Mouse (Mus musculus): ENCODE results near the gene Ahcyl1. TPM values are rescaled to one million over a fixed set of nuclear protein-coding genes. Genes with fewer than 3 reads are reported as not detected.
A peak's percentile ranks its signal among the peaks of the same experiment; 100 is the strongest.

The Ahcyl1 gene
- polyA plus RNA-seq, 1 experiment = 386 TPM

DNA sequence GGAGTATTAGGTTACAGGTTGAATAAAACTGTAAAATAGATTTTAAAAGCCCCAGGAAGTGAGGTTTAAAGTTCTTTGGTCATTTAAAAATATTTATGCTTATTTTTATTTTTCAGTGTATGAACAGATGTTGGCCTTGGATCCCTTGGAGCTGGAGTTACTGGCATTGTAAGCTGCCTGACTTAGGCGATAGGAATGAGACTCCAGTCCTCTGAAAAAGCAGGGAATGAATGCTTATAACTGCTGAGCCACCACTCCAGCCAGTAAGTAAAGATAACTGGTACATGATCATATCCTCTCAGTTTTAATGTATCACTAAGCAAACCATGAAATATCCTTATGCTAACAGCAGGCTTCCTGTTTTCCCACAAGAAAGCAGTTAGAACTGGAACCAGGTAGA, 8.1 kb downstream of the Ahcyl1 start:
- TF ChIP-seq CTCF (IDR thresholded peaks at IDR 0.05; ENCODE audit: borderline replicate concordance, insufficient read depth, low read depth, low read length) (no peak), POLR2A (IDR thresholded peaks at IDR 0.05; ENCODE audit: borderline replicate concordance, insufficient read depth, low read length) (no peak)
- Histone ChIP-seq H3K4me3 (replicated peaks; ENCODE audit: insufficient read depth, low read depth, low read length) (no peak overlapping the region), H3K27ac (ENCODE audit: insufficient read depth, low read length) (no peak overlapping the region), H3K4me1 (ENCODE audit: control insufficient read depth, insufficient read depth, low read length) (peaks cover 21% of the 10 kb centered on the region; the same call in 1 of the 2 replicates), H3K27me3 (ENCODE audit: control insufficient read depth, insufficient read depth, low read length) (no peaks in the 10 kb centered on the region)
- WGBS = 14% methylated on average over 1 of the region's 1 CpGs
- no peak for DNase-seq

DNA sequence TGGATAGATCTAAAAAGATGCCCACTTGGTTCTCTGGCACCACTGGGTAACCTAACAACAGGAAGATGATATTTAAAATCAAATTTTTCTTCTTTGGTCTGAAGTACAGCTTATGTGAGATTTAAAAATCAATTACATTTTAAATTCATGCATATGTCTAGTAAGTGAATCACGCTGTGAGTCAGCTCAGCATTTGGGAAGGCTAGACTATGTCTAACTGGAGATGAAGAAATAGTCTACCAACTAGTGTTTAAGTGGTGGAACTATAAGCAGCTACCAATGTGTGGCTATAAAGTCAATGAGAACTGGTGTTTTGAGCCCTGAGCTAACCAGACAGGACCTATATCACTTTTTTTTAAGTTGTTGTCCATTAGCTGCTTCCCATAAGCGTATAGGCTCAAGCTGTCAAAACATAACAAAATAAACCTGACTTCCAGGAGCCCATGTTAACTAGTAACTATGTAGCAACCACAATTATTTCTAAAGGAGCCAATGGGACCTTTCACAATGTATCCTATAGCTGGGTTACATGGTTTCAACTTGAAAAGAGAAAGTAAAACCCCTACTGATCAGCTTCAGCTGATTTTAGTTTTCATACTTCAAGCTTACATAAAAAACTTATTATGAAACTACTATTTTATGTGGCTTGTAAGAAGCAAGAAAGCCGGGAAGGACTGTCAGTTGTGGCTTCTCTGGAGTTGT, 9.9 kb downstream of the Ahcyl1 start:
- WGBS = 87% methylated on average over 3 of the region's 3 CpGs
- Histone ChIP-seq H3K27ac (ENCODE audit: insufficient read depth, low read length) (no peak overlapping the region), H3K27me3 (ENCODE audit: control insufficient read depth, insufficient read depth, low read length) (no peaks in the 10 kb centered on the region), H3K4me3 (replicated peaks; ENCODE audit: insufficient read depth, low read depth, low read length) (no peak overlapping the region), H3K4me1 (ENCODE audit: control insufficient read depth, insufficient read depth, low read length) (peaks cover 21% of the 10 kb centered on the region; the same call in 1 of the 2 replicates)
- TF ChIP-seq CTCF (IDR thresholded peaks at IDR 0.05; ENCODE audit: borderline replicate concordance, insufficient read depth, low read depth, low read length) = no peak
- TF ChIP-seq POLR2A (IDR thresholded peaks at IDR 0.05; ENCODE audit: borderline replicate concordance, insufficient read depth, low read length) = no peak
- DNase-seq = no peak

DNA sequence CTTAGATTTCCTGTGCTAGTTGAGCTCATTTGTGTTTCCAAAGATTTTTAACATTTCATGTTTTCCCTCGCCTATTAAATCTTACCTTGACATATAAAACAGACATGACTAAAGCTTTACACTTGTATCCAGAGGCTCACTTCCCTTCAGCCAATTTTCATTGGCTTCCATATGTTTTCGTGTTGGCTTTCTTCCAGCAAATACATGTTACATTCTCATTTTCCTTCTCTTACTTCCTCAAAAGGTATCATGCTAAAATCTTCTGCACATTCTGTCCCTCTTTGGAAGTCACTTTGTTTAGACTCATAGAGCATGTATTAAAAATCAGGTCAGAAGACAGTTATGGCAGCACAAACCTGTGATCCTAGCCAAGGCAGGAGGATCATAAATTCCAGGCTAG, 10.7 kb downstream of the Ahcyl1 start:
- peak in 1 of 2 experiments; percentile 21 for DNase-seq
- H3K27me3 ChIP-seq (ENCODE audit: control insufficient read depth, insufficient read depth, low read length) = no peaks in the 10 kb centered on the region
- H3K4me3 ChIP-seq (replicated peaks; ENCODE audit: insufficient read depth, low read depth, low read length) = no peak overlapping the region
- peaks cover 17% of the 10 kb centered on the region; the same call in 1 of the 2 replicates for H3K4me1 ChIP-seq (ENCODE audit: control insufficient read depth, insufficient read depth, low read length)
- TF ChIP-seq POLR2A (IDR thresholded peaks at IDR 0.05; ENCODE audit: borderline replicate concordance, insufficient read depth, low read length) = no peak
- TF ChIP-seq CTCF (IDR thresholded peaks at IDR 0.05; ENCODE audit: borderline replicate concordance, insufficient read depth, low read depth, low read length) = no peak
- no peak overlapping the region; the same call in 1 of the 2 replicates for H3K27ac ChIP-seq (ENCODE audit: insufficient read depth, low read length)
- 61% methylated on average over 2 of the region's 2 CpGs for WGBS

DNA sequence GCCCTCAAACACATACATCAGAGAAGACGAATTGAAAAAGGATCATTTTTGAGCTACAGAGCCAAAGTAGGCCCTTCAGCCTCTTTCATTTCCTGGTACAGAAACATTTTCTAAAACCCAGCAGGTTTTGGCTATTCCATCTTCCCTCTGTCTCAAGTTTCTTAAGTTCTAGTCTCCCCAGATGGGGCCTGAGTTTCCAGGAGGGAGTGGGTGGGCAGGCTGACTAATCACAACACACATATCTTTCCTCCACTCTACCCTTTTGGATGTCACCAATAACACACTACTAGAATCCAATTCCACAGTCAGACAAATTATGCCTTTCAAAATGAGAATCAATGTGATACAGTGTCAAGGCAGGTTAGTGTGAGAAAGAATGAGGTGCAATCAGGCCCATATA, 12.8 kb downstream of the Ahcyl1 start:
- H3K27me3 ChIP-seq (ENCODE audit: control insufficient read depth, insufficient read depth, low read length) = no peaks in the 10 kb centered on the region
- DNase-seq = no peak
- H3K4me1 ChIP-seq (ENCODE audit: control insufficient read depth, insufficient read depth, low read length) = peaks cover 14% of the 10 kb centered on the region; the same call in 1 of the 2 replicates
- no peak overlapping the region for H3K27ac ChIP-seq (ENCODE audit: insufficient read depth, low read length)
- WGBS = 86% methylated on average over 1 of the region's 1 CpGs
- no peak overlapping the region for H3K4me3 ChIP-seq (replicated peaks; ENCODE audit: insufficient read depth, low read depth, low read length)
- no peak for TF ChIP-seq POLR2A (IDR thresholded peaks at IDR 0.05; ENCODE audit: borderline replicate concordance, insufficient read depth, low read length)
- TF ChIP-seq CTCF (IDR thresholded peaks at IDR 0.05; ENCODE audit: borderline replicate concordance, insufficient read depth, low read depth, low read length) = no peak

DNA sequence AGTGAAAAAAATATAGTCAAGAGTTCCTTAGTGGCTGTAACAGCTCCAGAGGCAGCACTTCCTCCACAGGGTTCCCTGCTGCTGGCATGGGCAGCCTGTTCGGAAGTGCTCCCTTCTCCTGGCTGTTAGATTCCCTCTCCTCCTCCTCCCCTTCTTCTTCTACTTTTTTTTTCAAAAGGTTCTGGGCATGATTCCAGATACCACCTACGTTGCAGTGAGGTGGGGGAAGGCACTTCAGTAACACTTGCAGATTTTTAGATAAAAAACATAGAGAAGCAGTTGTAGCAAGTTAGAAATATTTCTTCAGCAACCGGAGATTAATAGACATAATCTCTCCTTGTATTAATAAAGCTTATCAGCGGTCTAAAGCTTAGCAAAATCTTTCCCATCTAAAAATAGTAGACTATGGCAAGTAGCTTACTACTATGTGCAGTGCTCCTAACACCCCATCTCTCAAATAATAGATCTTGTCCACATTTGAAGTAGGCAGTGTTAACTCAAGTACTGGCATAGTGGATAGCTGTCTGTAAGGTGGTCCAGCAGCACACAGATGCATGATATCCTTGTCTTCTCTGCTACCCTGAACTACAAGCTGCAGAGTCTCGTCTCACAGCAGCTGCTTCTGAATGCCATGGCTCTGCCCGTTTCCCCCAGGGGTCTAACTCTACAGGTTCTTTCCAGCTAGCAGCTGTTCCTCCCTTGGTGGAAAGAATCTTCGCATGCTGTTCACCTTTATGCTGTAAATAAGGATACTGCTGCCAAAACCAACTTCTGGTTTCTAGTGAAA, 15.4 kb downstream of the Ahcyl1 start:
- Histone ChIP-seq H3K4me1 (ENCODE audit: control insufficient read depth, insufficient read depth, low read length) (peaks cover 14% of the 10 kb centered on the region; the same call in 1 of the 2 replicates), H3K4me3 (replicated peaks; ENCODE audit: insufficient read depth, low read depth, low read length) (no peak overlapping the region), H3K27ac (ENCODE audit: insufficient read depth, low read length) (peak overlapping the region; percentile 26; the same call in 1 of the 2 replicates), H3K27me3 (ENCODE audit: control insufficient read depth, insufficient read depth, low read length) (no peaks in the 10 kb centered on the region)
- peak; percentile 34 to 66 for DNase-seq
- no peak for TF ChIP-seq CTCF (IDR thresholded peaks at IDR 0.05; ENCODE audit: borderline replicate concordance, insufficient read depth, low read depth, low read length)
- 13% methylated on average over 7 of the region's 7 CpGs for WGBS

GRCm38 (mm10) chr3:107671509-107671908, 24.9 kb downstream of the Ahcyl1 start:
- Histone ChIP-seq H3K27ac (ENCODE audit: insufficient read depth, low read length) (no peak overlapping the region), H3K4me3 (replicated peaks; ENCODE audit: insufficient read depth, low read depth, low read length) (no peak overlapping the region), H3K4me1 (ENCODE audit: control insufficient read depth, insufficient read depth, low read length) (no peaks in the 10 kb centered on the region), H3K27me3 (ENCODE audit: control insufficient read depth, insufficient read depth, low read length) (no peaks in the 10 kb centered on the region)
- WGBS = 94% methylated on average over 2 of the region's 2 CpGs
- no peak for DNase-seq
- TF ChIP-seq CTCF (IDR thresholded peaks at IDR 0.05; ENCODE audit: borderline replicate concordance, insufficient read depth, low read depth, low read length) (no peak), POLR2A (IDR thresholded peaks at IDR 0.05; ENCODE audit: borderline replicate concordance, insufficient read depth, low read length) (no peak)

GRCm38 (mm10) chr3:107670500-107670899, 25.9 kb downstream of the Ahcyl1 start:
- Histone ChIP-seq H3K4me1 (ENCODE audit: control insufficient read depth, insufficient read depth, low read length) (no peaks in the 10 kb centered on the region), H3K4me3 (replicated peaks; ENCODE audit: insufficient read depth, low read depth, low read length) (no peak overlapping the region), H3K27me3 (ENCODE audit: control insufficient read depth, insufficient read depth, low read length) (no peaks in the 10 kb centered on the region), H3K27ac (ENCODE audit: insufficient read depth, low read length) (no peak overlapping the region)
- DNase-seq = no peak
- 91% methylated on average over 4 of the region's 4 CpGs for WGBS
- TF ChIP-seq CTCF (IDR thresholded peaks at IDR 0.05; ENCODE audit: borderline replicate concordance, insufficient read depth, low read depth, low read length) (no peak), POLR2A (IDR thresholded peaks at IDR 0.05; ENCODE audit: borderline replicate concordance, insufficient read depth, low read length) (no peak)

DNA sequence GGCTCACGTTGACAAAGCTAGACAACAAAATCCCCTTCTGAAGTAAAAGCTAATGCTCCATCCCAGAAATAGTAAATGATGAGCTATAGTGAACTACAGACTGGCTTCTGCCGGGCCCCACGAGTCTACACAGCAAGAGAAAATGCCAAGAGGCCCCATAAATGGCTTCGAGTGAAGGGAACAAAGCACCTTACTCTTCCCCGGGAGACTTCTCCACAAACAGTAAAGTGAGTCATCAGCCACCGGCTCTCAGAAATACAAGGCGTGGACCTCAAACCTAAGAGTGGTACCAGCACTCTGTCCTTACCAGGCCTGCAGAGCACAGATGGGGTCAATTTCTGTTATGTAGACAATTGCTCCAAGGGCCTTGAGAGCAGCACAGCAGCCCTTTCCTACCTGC, 27.6 kb downstream of the Ahcyl1 start:
- H3K4me3 ChIP-seq (replicated peaks; ENCODE audit: insufficient read depth, low read depth, low read length) = no peak overlapping the region
- no peaks in the 10 kb centered on the region for H3K4me1 ChIP-seq (ENCODE audit: control insufficient read depth, insufficient read depth, low read length)
- WGBS = 87% methylated on average over 7 of the region's 7 CpGs
- TF ChIP-seq CTCF (IDR thresholded peaks at IDR 0.05; ENCODE audit: borderline replicate concordance, insufficient read depth, low read depth, low read length) (no peak), POLR2A (IDR thresholded peaks at IDR 0.05; ENCODE audit: borderline replicate concordance, insufficient read depth, low read length) (no peak)
- no peak for DNase-seq
- no peak overlapping the region for H3K27ac ChIP-seq (ENCODE audit: insufficient read depth, low read length)
- no peaks in the 10 kb centered on the region for H3K27me3 ChIP-seq (ENCODE audit: control insufficient read depth, insufficient read depth, low read length)

Data from cerebellum, adult 2 months (tissue).